Mouse (Mus musculus) layer of hippocampus, postnatal 14 days (tissue): ENCODE measurements around the gene Sprr2a1. TPM values are rescaled to one million over a fixed set of nuclear protein-coding genes. Genes with fewer than 3 reads are reported as not detected.

Source experiments
- total RNA-seq, 2 experiments: library from RNA; stranded (reverse); gene quantifications; 2 replicates each; pipeline ENCODE4 v1.2.3; 2021

Sprr2a1 gene
- total RNA-seq, 2 experiments from 2014 or later: not detected

Other genes starting within 250 kb of the Sprr2a1 start
- not detected for gene Pglyrp3, start 201.2 kb upstream of the Sprr2a1 start, total RNA-seq
- gene Lor, start 132.7 kb upstream of the Sprr2a1 start, total RNA-seq: 1 to 10 TPM; 5.6 to 6.3 TPM
- gene Prr9, start 91.9 kb upstream of the Sprr2a1 start, total RNA-seq: not detected
- gene Lelp1, start 73.1 kb upstream of the Sprr2a1 start, total RNA-seq: not detected
- gene Sprr2a2, start 121 bp downstream of the Sprr2a1 start, total RNA-seq: not detected
- not detected for gene Sprr2a3, start 69.6 kb downstream of the Sprr2a1 start, total RNA-seq
- not detected for gene Sprr2b, start 100.8 kb downstream of the Sprr2a1 start, total RNA-seq
- gene Sprr2d, start 123.3 kb downstream of the Sprr2a1 start, total RNA-seq: not detected
- not detected for gene Sprr2e, start 136.3 kb downstream of the Sprr2a1 start, total RNA-seq
- not detected for gene Sprr2f, start 149.4 kb downstream of the Sprr2a1 start, total RNA-seq
- gene Sprr2h, start 169.9 kb downstream of the Sprr2a1 start, total RNA-seq: not detected
- gene Sprr2i, start 192.2 kb downstream of the Sprr2a1 start, total RNA-seq: not detected
- gene Sprr2j-ps, start 202.3 kb downstream of the Sprr2a1 start, total RNA-seq: not detected
- gene Gm9774, start 213.6 kb downstream of the Sprr2a1 start, total RNA-seq: 1 to 10 TPM; 2.3 to 4.4 TPM
- not detected for gene Sprr2k, start 216.8 kb downstream of the Sprr2a1 start, total RNA-seq
- gene Sprr1b, start 223.0 kb downstream of the Sprr2a1 start, total RNA-seq: not detected
- not detected for gene Sprr3, start 242.9 kb downstream of the Sprr2a1 start, total RNA-seq